Mouse (Mus musculus) CH12.LX (cell line): Measurements from ENCODE around the gene Ttc7. TPM values are rescaled to one million over a fixed set of nuclear protein-coding genes. Genes with fewer than 3 reads are reported as not detected.

Experiments
- DNase-seq: peaks from one replicate; pipeline ENCODE4 v3.0.0-alpha.2; 2013; ENCODE audit errors: extremely low read depth
- H3K27ac ChIP-seq: 2 replicates; pipeline ENCODE4 v1.5.1; 2012; ENCODE audit warnings: low read depth, mild to moderate bottlenecking, control low read depth, moderate library complexity; ENCODE audit not compliant: insufficient read depth
- H3K27me3 ChIP-seq: replicated peaks from 2 replicates; pipeline ENCODE3; 2012; ENCODE audit warnings: inconsistent platforms
- H3K36me3 ChIP-seq, 2 experiments: replicated peaks in 1 of 2; 2 replicates each; pipeline versions ENCODE3 to v1.6.1; 2012; ENCODE audit warnings: inconsistent platforms in 1 of 2, low read length in 1 of 2, mild to moderate bottlenecking in 1 of 2, mixed read lengths in 1 of 2, moderate library complexity in 1 of 2; ENCODE audit not compliant: control insufficient read depth in 1 of 2, insufficient read depth in 1 of 2
- H3K4me1 ChIP-seq, 2 experiments: 2 replicates each; pipeline ENCODE4 v1.6.1; 2012; ENCODE audit warnings: inconsistent platforms in 1 of 2, moderate library complexity in 1 of 2; ENCODE audit not compliant: insufficient read depth in 2 of 2, control insufficient read depth in 1 of 2
- H3K4me2 ChIP-seq: 2 replicates; pipeline ENCODE4 v1.6.1; 2012; ENCODE audit warnings: low read depth, mild to moderate bottlenecking, control low read depth; ENCODE audit not compliant: poor library complexity, insufficient read depth, severe bottlenecking
- H3K4me3 ChIP-seq, 3 experiments: fragments of 150-350 bp in 1 of 3; sonication (generic) in 1 of 3; replicated peaks in 1 of 3; 2 replicates each; pipeline versions ENCODE3 to v1.5.1; 2011 to 2012; ENCODE audit warnings: low read depth in 2 of 3, low read length in 2 of 3, mild to moderate bottlenecking in 2 of 3, moderate library complexity in 2 of 3, control low read depth in 1 of 3, improper control_type of control experiment in 1 of 3, inconsistent platforms in 1 of 3, mixed read lengths in 1 of 3; ENCODE audit not compliant: poor library complexity in 1 of 3
- H3K79me2 ChIP-seq: replicated peaks from 2 replicates; pipeline ENCODE4 v1.6.1; 2012; ENCODE audit warnings: mild to moderate bottlenecking, moderate library complexity; ENCODE audit not compliant: control insufficient read depth, poor library complexity, insufficient read depth, severe bottlenecking; ENCODE audit errors: extremely low read depth
- H3K9ac ChIP-seq: 2 replicates; pipeline ENCODE4 v1.6.1; 2012; ENCODE audit warnings: low read depth, mild to moderate bottlenecking, control low read depth, moderate library complexity; ENCODE audit not compliant: insufficient read depth
- H3K9me3 ChIP-seq: replicated peaks from 2 replicates; pipeline ENCODE3; 2012; ENCODE audit warnings: low read length, inconsistent platforms, mixed read lengths
- CHD2 ChIP-seq: IDR thresholded peaks from 2 replicates; pipeline ENCODE4 v1.6.1; 2011; ENCODE audit warnings: low read length, improper control_type of control experiment
- ELF1 ChIP-seq: IDR thresholded peaks from 2 replicates; pipeline ENCODE4 v1.6.1; 2014; ENCODE audit warnings: low read depth, mild to moderate bottlenecking, inconsistent platforms, low read length, improper control_type of control experiment
- EP300 ChIP-seq: IDR thresholded peaks from 2 replicates; pipeline ENCODE4 v1.6.1; 2011; ENCODE audit warnings: low read length, improper control_type of control experiment
- ETS1 ChIP-seq: conservative IDR thresholded peaks from 2 replicates; pipeline ENCODE4 v1.6.1; 2012; ENCODE audit warnings: low read depth, mild to moderate bottlenecking, inconsistent platforms, low read length, improper control_type of control experiment, moderate library complexity
- IRF4 ChIP-seq: IDR thresholded peaks from 2 replicates; pipeline ENCODE4 v1.6.1; 2014; ENCODE audit warnings: low read depth, mild to moderate bottlenecking, inconsistent platforms, low read length, improper control_type of control experiment
- KAT2A ChIP-seq: IDR thresholded peaks from 2 replicates; pipeline ENCODE4 v1.6.1; 2012; ENCODE audit warnings: low read length, improper control_type of control experiment, inconsistent platforms; ENCODE audit not compliant: insufficient replicate concordance
- MAX ChIP-seq: IDR thresholded peaks from 2 replicates; pipeline ENCODE4 v1.6.1; 2011; ENCODE audit warnings: low read length, improper control_type of control experiment
- MAZ ChIP-seq: IDR thresholded peaks from 2 replicates; pipeline ENCODE4 v1.6.1; 2012; ENCODE audit warnings: low read depth, mild to moderate bottlenecking, inconsistent platforms, low read length, improper control_type of control experiment, moderate library complexity
- MEF2A ChIP-seq: IDR thresholded peaks from 2 replicates; pipeline ENCODE4 v1.6.1; 2014; ENCODE audit warnings: low read depth, mild to moderate bottlenecking, inconsistent platforms, low read length, improper control_type of control experiment, borderline replicate concordance
- MYC ChIP-seq: IDR thresholded peaks from 2 replicates; pipeline ENCODE4 v1.6.1; 2011; ENCODE audit warnings: low read depth, mild to moderate bottlenecking, improper control_type of control experiment, low read length
- NRF1 ChIP-seq: IDR thresholded peaks from 2 replicates; pipeline ENCODE4 v1.6.1; 2014; ENCODE audit warnings: low read depth, mild to moderate bottlenecking, inconsistent platforms, low read length, improper control_type of control experiment, moderate library complexity
- POLR2A ChIP-seq: IDR thresholded peaks from 2 replicates; pipeline ENCODE4 v1.6.1; 2011; ENCODE audit warnings: low read depth, mild to moderate bottlenecking, improper control_type of control experiment, low read length
- POLR2AphosphoS2 ChIP-seq: IDR thresholded peaks from 2 replicates; pipeline ENCODE4 v1.6.1; 2011; ENCODE audit warnings: low read depth, low read length, improper control_type of control experiment
- RAD21 ChIP-seq: IDR thresholded peaks from 2 replicates; pipeline ENCODE4 v1.6.1; 2011; ENCODE audit warnings: low read depth, mild to moderate bottlenecking, low read length, improper control_type of control experiment, moderate library complexity
- SIN3A ChIP-seq: IDR thresholded peaks from 2 replicates; pipeline ENCODE4 v1.6.1; 2012; ENCODE audit warnings: low read length, improper control_type of control experiment, inconsistent platforms
- TBP ChIP-seq: conservative IDR thresholded peaks from 2 replicates; pipeline ENCODE4 v1.6.1; 2011; ENCODE audit warnings: low read depth, low read length, improper control_type of control experiment
- UBTF ChIP-seq: IDR thresholded peaks from 2 replicates; pipeline ENCODE4 v1.6.1; 2012; ENCODE audit warnings: low read depth, mild to moderate bottlenecking, inconsistent platforms, low read length, improper control_type of control experiment, moderate library complexity
- ZC3H11A ChIP-seq: IDR thresholded peaks from 2 replicates; pipeline ENCODE4 v1.6.1; 2012; ENCODE audit warnings: low read depth, mild to moderate bottlenecking, inconsistent platforms, low read length, improper control_type of control experiment
- dilution Hi-C: fragments of 300-500 bp; cut with MboI; formaldehyde crosslinking; loops from 2 replicates; pipeline ENCODE4 v1.14.3; 2020; ENCODE audit warnings: low sequenced_read_pairs; ENCODE audit not compliant: extremely low pct_unique_long_range_greater_than_20kb, extremely low pct_ligation_motif_present
- in situ Hi-C: fragments of 300-500 bp; cut with MboI; formaldehyde crosslinking; loops from 3 replicates; pipeline ENCODE4 v1.14.3; 2019; ENCODE audit warnings: low sequenced_read_pairs, low pct_ligation_motif_present, low pct_unique_long_range_greater_than_20kb, mixed read lengths
- polyA plus RNA-seq: library from polyadenylated mRNA; unstranded; fragments of >175 nt; gene quantifications from 2 replicates; pipeline ENCODE4 v1.2.1, GENCODE M21; 2012; ENCODE audit warnings: low read depth; ENCODE audit not compliant: insufficient read length
- total RNA-seq, 2 experiments: library from RNA; depleted of rRNA; stranded (reverse); fragments of 300-350 nt in 1 of 2; fragments of >200 nt in 1 of 2; gene quantifications; 2 replicates each; pipeline ENCODE4 v1.2.3; 2012 to 2014

The Ttc7 gene
- total and polyA plus RNA-seq, 3 experiments: 6.2 to 16.4 (median 12.8) TPM

DNA sequence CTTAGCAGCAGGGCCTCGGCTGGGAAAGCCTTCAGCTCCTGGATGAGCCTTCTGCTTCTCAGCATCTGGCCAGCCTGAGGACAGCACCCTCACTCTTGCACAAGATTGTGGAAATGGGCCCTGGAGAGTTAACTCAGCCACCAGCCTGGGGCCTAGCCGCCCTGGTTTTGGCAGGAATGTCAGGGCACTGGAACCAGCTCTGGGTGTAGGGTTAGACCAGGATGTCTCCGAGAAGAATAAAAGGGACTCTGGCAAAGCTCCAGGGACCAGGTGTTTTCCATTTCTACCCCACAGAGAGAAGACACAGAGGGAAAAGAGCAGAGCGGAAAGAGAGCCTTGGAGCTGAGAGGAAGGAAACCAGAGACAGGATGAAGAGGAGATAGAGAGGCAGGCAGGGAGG is 84.5 kb downstream of the Ttc7 start:
- no peak overlapping the region for H3K27ac ChIP-seq
- in situ Hi-C loops: no loop called here
- dilution Hi-C loops: no loop called here
- no peak for DNase-seq
- H3K79me2 ChIP-seq: no peaks in the 10 kb centered on the region
- no peak for TF ChIP-seq POLR2A
- TF ChIP-seq ELF1: no peak
- no peak for TF ChIP-seq EP300
- TF ChIP-seq POLR2AphosphoS2: no peak
- no peak for TF ChIP-seq RAD21
- H3K9ac ChIP-seq: no peak overlapping the region
- no peak overlapping the region for H3K4me2 ChIP-seq
- no peaks in the 10 kb centered on the region for H3K27me3 ChIP-seq
- peaks cover 0 to 40% of the 10 kb centered on the region in 2 experiments for H3K36me3 ChIP-seq
- H3K9me3 ChIP-seq: peaks cover 4% of the 10 kb centered on the region
- H3K4me1 ChIP-seq: peaks cover 3 to 33% of the 10 kb centered on the region in 2 experiments; a peak in 3 of 4 replicates
- no peak overlapping the region for H3K4me3 ChIP-seq

DNA sequence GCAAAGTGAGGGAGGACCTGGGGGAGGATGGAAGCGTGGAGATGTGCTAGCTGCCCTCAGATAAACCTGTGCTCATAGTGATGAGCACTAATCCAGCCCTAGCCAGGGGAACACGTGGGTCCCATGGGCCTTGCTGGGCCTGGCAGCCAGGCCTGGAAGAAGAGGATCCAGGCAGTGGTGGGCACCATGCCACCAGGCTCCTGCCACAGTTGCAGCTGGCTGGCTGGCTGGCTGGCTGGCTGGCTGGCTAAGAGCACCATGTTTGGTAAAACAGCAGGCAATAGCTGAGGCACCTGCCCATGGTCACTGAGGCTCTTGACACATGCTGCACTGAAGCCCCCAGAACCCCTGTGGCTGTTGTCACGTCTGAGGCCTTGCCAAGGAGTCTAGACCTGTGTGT is 85.0 kb downstream of the Ttc7 start:
- peaks cover 3 to 33% of the 10 kb centered on the region in 2 experiments; a peak in 3 of 4 replicates for H3K4me1 ChIP-seq
- H3K36me3 ChIP-seq: peaks cover 0 to 37% of the 10 kb centered on the region in 2 experiments
- TF ChIP-seq TBP (no peak), IRF4 (no peak), MAZ (no peak), MEF2A (no peak), UBTF (no peak), SIN3A (no peak), ZC3H11A (no peak), MAX (no peak), KAT2A (no peak), MYC (no peak), NRF1 (no peak), ETS1 (no peak), ELF1 (no peak), CHD2 (no peak)
- TF ChIP-seq, all 38 proteins: peak for 0
- no peak overlapping the region for H3K4me3 ChIP-seq
- no peak overlapping the region for H3K9ac ChIP-seq
- DNase-seq: no peak
- no peak overlapping the region for H3K4me2 ChIP-seq
- in situ Hi-C loops: no loop called here
- peaks cover 4% of the 10 kb centered on the region for H3K9me3 ChIP-seq
- H3K79me2 ChIP-seq: no peaks in the 10 kb centered on the region
- H3K27me3 ChIP-seq: no peaks in the 10 kb centered on the region
- no peak overlapping the region for H3K27ac ChIP-seq
- dilution Hi-C loops: no loop called here
